Mouse (Mus musculus) testis, adult 2 months (tissue): ENCODE measurements around the gene Efcab14.

Source experiments
- CTCF ChIP-seq: fragments of 200-500 bp; IDR thresholded peaks from 2 replicates; pipeline ENCODE4 v1.5.1; 2012; ENCODE audit warnings: low read depth, mild to moderate bottlenecking, inconsistent platforms, low read length, moderate library complexity; ENCODE audit not compliant: control insufficient read depth, insufficient read depth, insufficient replicate concordance
- POLR2A ChIP-seq: fragments of 200-500 bp; IDR thresholded peaks from 2 replicates; pipeline ENCODE4 v1.6.1; 2012; ENCODE audit warnings: low read depth, mild to moderate bottlenecking, inconsistent platforms, low read length, moderate library complexity; ENCODE audit not compliant: control insufficient read depth

DNA sequence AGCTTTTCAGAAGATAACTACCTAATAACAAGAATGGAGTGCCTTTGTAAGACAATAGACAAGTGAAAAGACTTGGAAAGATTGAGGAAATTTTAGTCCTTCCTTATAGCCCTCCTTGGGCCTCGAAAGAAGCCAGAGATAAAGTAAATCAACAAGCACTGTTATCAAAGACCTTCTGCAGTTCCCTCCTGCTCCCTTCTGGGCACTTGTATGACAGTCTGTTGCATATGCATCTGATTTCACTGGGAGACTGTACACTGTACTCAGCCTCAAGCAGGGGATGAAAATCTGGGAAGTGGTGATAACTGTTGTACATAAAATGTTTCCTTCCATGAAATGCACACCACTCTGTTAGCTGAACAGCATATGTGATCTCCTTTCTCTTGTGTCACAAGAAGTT lies 11.8 kb downstream of the Efcab14 start:
- TF ChIP-seq CTCF: no peak
- TF ChIP-seq POLR2A: no peak
